Mouse (Mus musculus) bone marrow, adult 2 months (tissue): ENCODE data around the gene Bbip1.

ENCODE experiments used
- CTCF ChIP-seq: fragments of 200-500 bp; IDR thresholded peaks from 2 replicates; pipeline ENCODE4 v1.5.1; 2011; ENCODE audit warnings: low read length, control low read depth; ENCODE audit not compliant: control insufficient read depth, insufficient read depth
- POLR2A ChIP-seq: fragments of 200-500 bp; IDR thresholded peaks from 2 replicates; pipeline ENCODE4 v1.6.1; 2011; ENCODE audit warnings: low read depth, mild to moderate bottlenecking, control low read depth, low read length, borderline replicate concordance; ENCODE audit not compliant: control insufficient read depth

DNA sequence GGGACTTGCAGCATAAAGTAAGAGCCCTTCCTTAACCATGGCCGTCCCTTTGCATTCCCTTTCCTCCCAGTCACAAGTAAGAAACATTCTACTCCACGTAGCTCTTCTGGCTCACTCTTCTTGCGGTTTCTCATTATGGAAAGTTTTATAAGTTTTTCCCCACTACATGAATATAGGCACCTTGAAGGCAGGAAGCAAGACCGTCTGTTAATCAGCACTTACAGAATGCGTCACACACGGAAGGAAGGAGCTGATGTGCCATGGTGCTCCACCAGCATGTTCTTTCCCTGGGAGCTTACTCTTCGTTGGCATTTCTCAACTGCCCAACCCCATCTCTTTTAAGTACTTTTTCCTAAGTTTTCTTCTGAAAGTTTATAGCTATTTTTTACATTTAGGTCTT, 27.5 kb upstream of the Bbip1 start:
- TF ChIP-seq CTCF, result no peak
- TF ChIP-seq POLR2A, result no peak
